Mouse (Mus musculus): ENCODE results near the gene Rims4. TPM values are rescaled to one million over a fixed set of nuclear protein-coding genes. Genes with fewer than 3 reads are reported as not detected.

The Rims4 gene
- polyA plus RNA-seq (2016; fragmentation: Nextera tagmentation; extraction: Ambion mirVana), result 0.06 and 0.24 TPM in 2 replicates

DNA sequence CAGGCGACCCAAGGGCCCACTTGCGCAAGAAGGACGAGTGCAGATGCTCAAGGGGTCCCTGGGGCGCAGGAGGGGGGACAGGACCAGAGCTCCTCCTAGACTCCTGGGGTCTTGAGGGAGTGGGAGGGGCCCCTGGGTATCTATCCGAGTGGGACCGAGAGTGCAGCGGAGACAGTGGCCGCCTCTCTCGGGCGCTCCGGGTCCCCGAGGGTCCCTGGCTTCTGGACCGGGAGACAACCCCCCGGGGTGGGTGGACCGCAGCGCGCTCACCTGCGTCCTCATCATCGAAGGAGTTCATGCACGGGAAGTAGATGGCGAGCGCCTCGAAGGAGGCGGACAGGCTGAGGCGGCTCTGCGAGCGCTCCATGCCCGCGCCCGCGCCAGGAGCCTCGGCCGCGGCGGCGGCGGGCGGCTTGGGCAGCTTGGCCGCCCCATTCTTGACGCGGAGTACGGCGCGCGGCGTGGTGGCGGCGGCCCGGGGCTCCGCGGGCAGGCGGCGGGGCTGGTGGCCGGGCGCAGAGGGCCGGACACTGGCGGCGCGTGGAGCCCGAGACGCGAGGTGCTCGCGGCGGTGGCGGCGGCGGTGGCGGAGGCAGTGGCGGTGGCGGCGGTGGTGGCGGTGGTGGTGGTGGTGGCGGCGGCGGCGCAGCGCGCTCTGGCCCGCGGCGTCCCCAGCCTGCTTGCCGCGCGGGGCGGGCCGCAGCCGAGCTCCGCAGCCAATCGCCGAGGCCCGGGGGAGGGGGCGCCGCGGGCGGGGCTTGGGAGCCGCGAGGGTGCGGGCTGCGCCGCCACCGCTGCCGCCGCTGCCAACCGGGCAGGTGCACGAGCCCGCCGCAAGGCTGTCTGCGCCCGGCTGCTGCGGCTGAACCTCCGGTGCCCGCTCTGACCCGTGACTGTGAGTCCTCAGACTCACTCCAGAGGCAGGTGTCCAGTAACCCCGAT is at the start of gene Rims4:
Gene Rims4 (minus strand): TSS at position 367 of the 942 bp plus-strand sequence.
- peaks cover 21% of the 10 kb centered on the region for H3K4me1 ChIP-seq
- peak within 1 kb of the TSS; percentile 68 for H3K4me3 ChIP-seq
- H3K36me3 ChIP-seq, result no peaks in the 10 kb centered on the region
- DNase-seq (ENCODE audit: low spot score), result peak; percentile 63
- 1% methylated on average over 88 of the region's 115 CpGs for WGBS
- peak within 1 kb of the TSS; percentile 42 for H3K27ac ChIP-seq
- H3K9me3 ChIP-seq (replicated peaks), result no peaks in the 10 kb centered on the region
- peaks cover 99% of the 10 kb centered on the region for H3K27me3 ChIP-seq (ENCODE audit: low read depth, poor library complexity, severe bottlenecking)

DNA sequence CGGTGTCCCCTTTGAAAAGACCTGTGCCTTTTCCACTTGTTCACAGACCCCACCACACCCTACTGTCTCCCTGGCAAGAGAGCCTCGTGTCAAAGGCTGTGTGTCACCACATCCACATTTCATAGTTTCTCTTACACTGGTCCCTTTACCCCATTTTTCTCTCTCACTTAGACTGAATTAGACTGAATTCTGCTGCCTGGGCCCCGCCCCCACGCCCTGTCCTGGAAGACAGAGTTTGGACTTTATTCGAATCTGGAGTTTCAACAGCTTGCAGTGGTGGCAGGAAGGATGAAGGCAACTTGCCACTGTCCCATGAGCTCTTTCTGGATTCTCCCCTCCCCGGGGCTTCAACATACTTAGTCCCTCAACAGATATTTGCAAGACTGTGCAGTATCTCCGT is 47.2 kb upstream of the Rims4 start:
- H3K27me3 ChIP-seq (ENCODE audit: low read depth, poor library complexity, severe bottlenecking), result peaks cover 37% of the 10 kb centered on the region
- H3K36me3 ChIP-seq, result no peaks in the 10 kb centered on the region
- 75% methylated on average over 7 of the region's 7 CpGs for WGBS
- H3K9me3 ChIP-seq (replicated peaks), result no peaks in the 10 kb centered on the region
- H3K4me3 ChIP-seq, result no peak overlapping the region
- DNase-seq (ENCODE audit: low spot score), result no peak
- H3K27ac ChIP-seq, result no peak overlapping the region
- no peaks in the 10 kb centered on the region for H3K4me1 ChIP-seq

DNA sequence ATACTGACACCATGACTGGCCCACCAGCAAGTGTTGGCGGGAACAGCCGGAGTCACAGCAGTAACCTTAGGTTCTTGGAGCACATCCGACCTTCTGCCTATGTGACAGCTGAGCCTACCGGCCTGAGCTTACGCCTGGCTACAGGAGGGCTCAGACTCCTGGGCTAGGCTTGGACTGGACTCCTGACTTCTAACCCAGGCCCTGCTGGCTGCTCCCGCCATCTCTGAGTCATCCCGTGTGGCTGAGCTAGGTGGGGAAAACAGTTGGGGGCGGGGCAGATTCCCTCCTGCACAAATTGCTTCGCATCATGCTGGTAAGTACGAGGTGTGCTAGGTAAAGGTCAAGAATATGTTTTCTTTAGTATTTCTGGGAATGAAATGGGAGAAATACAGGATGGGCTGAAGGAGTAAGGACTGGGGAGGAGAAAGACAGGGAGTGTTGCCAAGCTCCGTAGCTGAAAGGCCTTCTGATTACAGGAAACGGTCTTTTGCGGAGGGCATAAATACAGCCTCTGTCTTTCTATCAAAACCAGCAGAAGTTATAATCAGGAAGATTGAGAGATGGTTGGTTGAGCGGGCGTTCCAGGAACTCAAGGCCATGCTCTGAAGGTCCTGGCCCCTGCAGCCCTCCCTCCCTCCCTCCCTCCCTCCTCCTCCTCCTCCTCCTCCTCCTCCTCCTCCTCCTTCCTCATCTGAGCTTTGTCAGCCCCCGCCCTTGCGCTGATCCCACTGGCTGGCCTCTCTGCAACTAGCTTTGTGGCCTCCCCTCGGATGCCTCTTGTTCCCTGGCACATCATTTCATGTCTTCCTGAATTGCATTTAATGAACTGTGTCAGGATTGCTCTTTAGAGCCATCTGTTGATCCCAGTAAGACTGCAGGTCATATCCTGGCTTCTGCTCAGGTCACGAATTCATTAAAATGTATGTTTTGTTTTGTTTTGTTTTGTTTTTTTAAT is 46.4 kb upstream of the Rims4 start:
- DNase-seq (ENCODE audit: low spot score), result no peak
- WGBS, result 74% methylated on average over 19 of the region's 19 CpGs
- no peak overlapping the region for H3K4me3 ChIP-seq
- peaks cover 37% of the 10 kb centered on the region for H3K27me3 ChIP-seq (ENCODE audit: low read depth, poor library complexity, severe bottlenecking)
- no peaks in the 10 kb centered on the region for H3K9me3 ChIP-seq (replicated peaks)
- H3K27ac ChIP-seq, result no peak overlapping the region
- no peaks in the 10 kb centered on the region for H3K36me3 ChIP-seq
- H3K4me1 ChIP-seq, result no peaks in the 10 kb centered on the region

DNA sequence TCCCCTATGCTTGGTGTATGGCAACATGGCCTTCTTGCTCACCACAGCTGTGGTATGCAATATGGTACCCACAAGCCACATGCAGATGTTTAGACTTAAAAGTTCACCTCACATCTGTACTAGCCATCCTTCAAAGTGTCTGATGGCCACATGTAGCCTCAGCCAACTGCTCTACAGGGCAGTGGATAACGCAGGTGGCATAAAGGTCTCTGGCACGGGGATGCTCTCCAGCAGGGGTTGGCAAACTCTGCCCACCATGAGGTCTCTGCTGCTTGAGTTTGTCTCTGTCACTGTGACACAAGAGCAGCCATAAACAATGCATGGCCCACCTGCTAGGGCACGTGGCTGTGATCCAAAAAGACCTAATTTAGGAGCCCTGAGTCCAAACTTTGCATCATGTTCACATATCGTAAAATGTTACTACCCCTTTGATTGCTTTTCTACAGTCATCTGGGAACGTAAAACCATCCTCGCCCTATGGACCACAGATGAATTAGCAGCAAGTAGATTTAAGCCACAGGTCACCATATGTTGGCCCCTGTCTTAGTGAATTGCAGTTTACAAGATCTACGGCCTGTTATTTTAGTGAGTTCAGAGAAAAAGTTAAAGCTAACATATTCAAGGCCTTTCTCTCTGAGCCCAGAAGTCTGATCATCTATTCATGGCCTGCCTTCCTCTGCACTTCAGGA is 35.3 kb upstream of the Rims4 start:
- Histone ChIP-seq H3K36me3 (no peaks in the 10 kb centered on the region), H3K27ac (no peak overlapping the region), H3K27me3 (ENCODE audit: low read depth, poor library complexity, severe bottlenecking) (peaks cover 72% of the 10 kb centered on the region), H3K4me3 (no peak overlapping the region), H3K4me1 (peaks cover 13% of the 10 kb centered on the region), H3K9me3 (replicated peaks) (peaks cover 4% of the 10 kb centered on the region; the same call in 1 of the 2 replicates)
- WGBS, result 32% methylated on average over 7 of the region's 7 CpGs
- DNase-seq (ENCODE audit: low spot score), result peak; percentile 47

GRCm38 (mm10) chr2:163951770-163952169 is 33.3 kb upstream of the Rims4 start:
- 26% methylated on average over 4 of the region's 4 CpGs for WGBS
- Histone ChIP-seq H3K4me3 (no peak overlapping the region), H3K9me3 (replicated peaks) (no peaks in the 10 kb centered on the region), H3K27ac (no peak overlapping the region), H3K36me3 (no peaks in the 10 kb centered on the region), H3K4me1 (peaks cover 13% of the 10 kb centered on the region), H3K27me3 (ENCODE audit: low read depth, poor library complexity, severe bottlenecking) (peaks cover 81% of the 10 kb centered on the region)
- DNase-seq (ENCODE audit: low spot score), result peak; percentile 50

DNA sequence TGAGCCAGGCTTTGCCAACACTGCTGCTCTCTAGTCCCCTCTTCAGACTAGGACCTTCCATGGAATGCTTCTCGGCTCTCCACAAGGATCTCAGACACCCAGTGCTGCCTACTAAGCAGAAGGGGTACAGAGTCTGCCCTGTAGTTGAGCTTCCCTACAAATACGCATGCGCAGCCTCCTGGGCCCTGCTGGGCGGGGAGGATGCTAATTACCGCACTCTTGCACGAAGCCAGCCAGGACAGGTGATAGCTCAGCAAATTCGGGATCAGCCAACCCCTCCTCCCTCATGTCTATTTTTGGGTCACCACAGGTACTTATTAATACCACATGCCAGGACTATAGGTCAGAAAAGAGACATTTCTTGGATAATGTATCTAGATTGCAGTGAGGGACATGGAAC is 29.5 kb upstream of the Rims4 start:
- H3K4me1 ChIP-seq, result no peaks in the 10 kb centered on the region
- H3K36me3 ChIP-seq, result no peaks in the 10 kb centered on the region
- no peak overlapping the region for H3K4me3 ChIP-seq
- H3K27ac ChIP-seq, result no peak overlapping the region
- no peaks in the 10 kb centered on the region for H3K9me3 ChIP-seq (replicated peaks)
- DNase-seq (ENCODE audit: low spot score), result no peak
- peaks cover 94% of the 10 kb centered on the region for H3K27me3 ChIP-seq (ENCODE audit: low read depth, poor library complexity, severe bottlenecking)
- 71% methylated on average over 7 of the region's 7 CpGs for WGBS

DNA sequence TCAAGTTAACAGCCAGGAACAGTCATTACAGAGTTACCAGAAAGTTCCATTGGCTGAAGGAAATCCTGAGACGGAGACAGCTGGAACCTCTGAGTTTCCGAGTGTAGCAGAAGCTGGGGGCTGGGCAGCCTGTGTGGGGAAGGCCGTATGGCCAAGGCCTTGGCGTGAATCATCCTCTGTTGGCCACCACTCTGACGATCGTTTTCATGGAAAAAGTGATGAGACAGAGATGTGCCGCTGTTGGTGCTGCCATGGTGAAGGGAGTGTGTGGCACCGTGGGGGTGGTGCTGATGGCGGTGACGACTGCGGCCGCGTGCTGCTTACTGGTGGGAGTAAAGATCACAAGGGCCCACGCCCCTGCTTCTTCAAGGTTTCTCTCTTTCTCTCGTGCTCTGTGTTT is 27.7 kb upstream of the Rims4 start:
- WGBS, result 79% methylated on average over 15 of the region's 15 CpGs
- no peaks in the 10 kb centered on the region for H3K36me3 ChIP-seq
- H3K27ac ChIP-seq, result no peak overlapping the region
- no peaks in the 10 kb centered on the region for H3K4me1 ChIP-seq
- H3K4me3 ChIP-seq, result no peak overlapping the region
- DNase-seq (ENCODE audit: low spot score), result no peak
- H3K9me3 ChIP-seq (replicated peaks), result no peaks in the 10 kb centered on the region
- peaks cover 85% of the 10 kb centered on the region for H3K27me3 ChIP-seq (ENCODE audit: low read depth, poor library complexity, severe bottlenecking)

DNA sequence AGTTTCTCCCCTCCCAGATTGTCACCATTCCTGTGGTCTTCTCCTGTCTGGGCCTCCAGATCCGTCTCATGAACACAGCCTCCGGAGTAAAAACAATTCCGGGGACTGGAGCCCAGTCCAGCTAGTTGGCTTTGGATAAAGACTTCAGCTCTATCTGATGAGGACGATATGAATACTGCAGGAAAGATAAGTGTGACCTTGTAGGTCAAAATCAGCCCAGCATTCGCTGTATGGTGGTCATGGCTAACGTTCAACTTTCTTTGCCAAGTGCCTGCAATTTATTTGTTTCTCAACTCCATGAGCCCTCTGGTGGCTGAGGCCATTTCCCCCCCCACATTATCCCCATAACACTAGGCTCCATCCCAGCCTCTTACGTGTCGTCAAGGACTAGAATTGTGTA is 26.0 kb upstream of the Rims4 start:
- H3K27me3 ChIP-seq (ENCODE audit: low read depth, poor library complexity, severe bottlenecking), result peaks cover 81% of the 10 kb centered on the region
- DNase-seq (ENCODE audit: low spot score), result no peak
- 86% methylated on average over 8 of the region's 8 CpGs for WGBS
- H3K9me3 ChIP-seq (replicated peaks), result no peaks in the 10 kb centered on the region
- H3K27ac ChIP-seq, result no peak overlapping the region
- no peaks in the 10 kb centered on the region for H3K4me1 ChIP-seq
- no peaks in the 10 kb centered on the region for H3K36me3 ChIP-seq
- no peak overlapping the region for H3K4me3 ChIP-seq

GRCm38 (mm10) chr2:163943056-163943455 is 24.6 kb upstream of the Rims4 start:
- Histone ChIP-seq H3K9me3 (replicated peaks) (no peaks in the 10 kb centered on the region), H3K4me3 (no peak overlapping the region), H3K4me1 (no peaks in the 10 kb centered on the region), H3K27me3 (ENCODE audit: low read depth, poor library complexity, severe bottlenecking) (peaks cover 74% of the 10 kb centered on the region), H3K36me3 (no peaks in the 10 kb centered on the region), H3K27ac (no peak overlapping the region)
- WGBS, result 77% methylated on average over 6 of the region's 6 CpGs
- no peak for DNase-seq (ENCODE audit: low spot score)

GRCm38 (mm10) chr2:163939522-163939921 is 21.0 kb upstream of the Rims4 start:
- peaks cover 48% of the 10 kb centered on the region for H3K27me3 ChIP-seq (ENCODE audit: low read depth, poor library complexity, severe bottlenecking)
- H3K36me3 ChIP-seq, result no peaks in the 10 kb centered on the region
- 49% methylated on average over 8 of the region's 8 CpGs for WGBS
- no peaks in the 10 kb centered on the region for H3K4me1 ChIP-seq
- no peak overlapping the region for H3K4me3 ChIP-seq
- DNase-seq (ENCODE audit: low spot score), result no peak
- H3K9me3 ChIP-seq (replicated peaks), result no peaks in the 10 kb centered on the region
- H3K27ac ChIP-seq, result no peak overlapping the region

- no peak for DNase-seq (ENCODE audit: low spot score)
These were observed 13.7 kb upstream of the Rims4 start for GRCm38 (mm10) chr2:163932151-163932550.

GRCm38 (mm10) chr2:163928464-163929200 is 10.1 kb upstream of the Rims4 start:
- 79% methylated on average over 7 of the region's 7 CpGs for WGBS
- Histone ChIP-seq H3K4me1 (0 out of 2 replicates have a peak, but pooled peaks cover 3% of the 10 kb centered on the region), H3K4me3 (no peak overlapping the region), H3K9me3 (replicated peaks) (no peaks in the 10 kb centered on the region), H3K27me3 (ENCODE audit: low read depth, poor library complexity, severe bottlenecking) (peaks cover 32% of the 10 kb centered on the region), H3K27ac (no peak overlapping the region), H3K36me3 (no peaks in the 10 kb centered on the region)
- DNase-seq (ENCODE audit: low spot score), result no peak

More at GRCm38 (mm10) chr2:163932151-163932550, 13.7 kb upstream of the Rims4 start:
- Histone ChIP-seq H3K9me3 (replicated peaks) (no peaks in the 10 kb centered on the region), H3K36me3 (no peaks in the 10 kb centered on the region), H3K27ac (no peak overlapping the region), H3K4me1 (0 out of 2 replicates have a peak, but pooled peaks cover 3% of the 10 kb centered on the region), H3K4me3 (no peak overlapping the region), H3K27me3 (ENCODE audit: low read depth, poor library complexity, severe bottlenecking) (peaks cover 24% of the 10 kb centered on the region; the same call in 1 of the 2 replicates)
- WGBS, result 41% methylated on average over 7 of the region's 7 CpGs

Measured in limb, embryonic 10.5 days (tissue).